Mouse (Mus musculus) hindbrain, postnatal 0 days (tissue): ENCODE results near the gene Rasd1. TPM values are rescaled to one million over a fixed set of nuclear protein-coding genes. Genes with fewer than 3 reads are reported as not detected.
A peak's percentile ranks its signal among the peaks of the same experiment; 100 is the strongest.

ENCODE experiments used
- ATAC-seq: fragments of 200-750 bp; cut with Nextera tagmentation; 2 replicates; pipeline ENCODE4 v1.8.0; 2017; ENCODE audit warnings: mild to moderate bottlenecking, moderate TSS enrichment, moderate library complexity
- DNase-seq: peaks from one replicate; pipeline ENCODE4 v3.0.0-alpha.2; 2015; ENCODE audit warnings: low spot score
- H3K27ac ChIP-seq: fragments of 300-500 bp; sonication (generic); 2 replicates; pipeline ENCODE4 v1.5.1; 2014; ENCODE audit warnings: mild to moderate bottlenecking
- H3K27me3 ChIP-seq: fragments of 300-500 bp; sonication (generic); 2 replicates; pipeline ENCODE4 v1.6.1; 2014; ENCODE audit warnings: low read length, mixed read lengths; ENCODE audit not compliant: insufficient read depth
- H3K36me3 ChIP-seq: fragments of 300-500 bp; sonication (generic); 2 replicates; pipeline ENCODE4 v1.6.1; 2014; ENCODE audit warnings: low read length, mixed read lengths; ENCODE audit not compliant: insufficient read depth
- H3K4me1 ChIP-seq: fragments of 300-500 bp; sonication (generic); 2 replicates; pipeline ENCODE4 v1.6.1; 2014; ENCODE audit warnings: antibody characterized with exemption, low read length, mixed read lengths; ENCODE audit not compliant: insufficient read depth
- H3K4me2 ChIP-seq: fragments of 300-500 bp; sonication (generic); 2 replicates; pipeline ENCODE4 v1.6.1; 2014; ENCODE audit warnings: low read depth, mild to moderate bottlenecking, low read length, moderate library complexity, mixed read lengths
- H3K4me3 ChIP-seq: fragments of 300-500 bp; sonication (generic); 2 replicates; pipeline ENCODE4 v1.5.1; 2014; ENCODE audit warnings: low read length
- H3K9ac ChIP-seq: fragments of 300-500 bp; sonication (generic); replicated peaks from 2 replicates; pipeline ENCODE4 v1.6.1; 2014; ENCODE audit warnings: mild to moderate bottlenecking, low read length, moderate library complexity, mixed read lengths
- H3K9me3 ChIP-seq: fragments of 300-500 bp; sonication (generic); 2 replicates; pipeline ENCODE4 v1.6.1; 2016; ENCODE audit warnings: low read length, mixed read lengths
- CTCF ChIP-seq: IDR thresholded peaks from 2 replicates; pipeline ENCODE4 v1.5.1; 2016; ENCODE audit warnings: antibody characterized with exemption, control low read depth, low read depth
- WGBS: fragments of 180-500 bp; shearing (Covaris S2); extraction: QIAGEN DNeasy Blood & Tissue Kit; methylation state at CpG from one replicate; pipeline ENCODE4 v1.1.7; 2014; 5-methylcytosine and 5-hydroxymethylcytosine counted together
- polyA plus RNA-seq: library from polyadenylated mRNA; unstranded; fragments of >200 nt; fragmentation: Nextera tagmentation; extraction: Ambion mirVana; gene quantifications from 2 replicates; pipeline ENCODE4 v1.2.1, GENCODE M21; 2015
- total RNA-seq: library from RNA; depleted of rRNA; stranded (reverse); fragments of >200 nt; gene quantifications from 2 replicates; pipeline ENCODE4 v1.2.3, GENCODE M21; 2014

The Rasd1 gene
- total and polyA plus RNA-seq, 2 experiments from 2014 or later, result 0.10 to 2.3 TPM

- Histone ChIP-seq H3K4me3 (no peak overlapping the region), H3K27ac (no peak overlapping the region), H3K9me3 (no peaks in the 10 kb centered on the region), H3K9ac (no peak overlapping the region), H3K27me3 (no peaks in the 10 kb centered on the region), H3K4me2 (no peak overlapping the region), H3K4me1 (no peaks in the 10 kb centered on the region), H3K36me3 (no peaks in the 10 kb centered on the region)
- TF ChIP-seq CTCF, result no peak
- ATAC-seq (no peak), DNase-seq (no peak)
- WGBS, result 70% methylated on average over 5 of the region's 5 CpGs
Observed at GRCm38 (mm10) chr11:59970780-59971179, 6.0 kb upstream of the Rasd1 start.

GRCm38 (mm10) chr11:59967765-59968164 lies 3.0 kb upstream of the Rasd1 start:
- DNase-seq, result no peak
- H3K4me2 ChIP-seq, result no peak overlapping the region
- H3K27ac ChIP-seq, result no peak overlapping the region
- peaks cover 10% of the 10 kb centered on the region for H3K4me1 ChIP-seq
- no peak for TF ChIP-seq CTCF
- H3K36me3 ChIP-seq, result no peaks in the 10 kb centered on the region
- ATAC-seq, result no peak
- H3K27me3 ChIP-seq, result 0 out of 2 replicates have a peak, but pooled peaks cover 3% of the 10 kb centered on the region
- H3K4me3 ChIP-seq, result no peak overlapping the region
- 96% methylated on average over 1 of the region's 1 CpGs for WGBS
- no peaks in the 10 kb centered on the region for H3K9me3 ChIP-seq
- no peak overlapping the region for H3K9ac ChIP-seq

- WGBS, result 54% methylated on average over 4 of the region's 4 CpGs
- no peak for TF ChIP-seq CTCF
- Histone ChIP-seq H3K9ac (no peak overlapping the region), H3K4me1 (peaks cover 10% of the 10 kb centered on the region), H3K36me3 (peaks cover 7% of the 10 kb centered on the region; the same call in 1 of the 2 replicates), H3K27ac (no peak overlapping the region), H3K9me3 (no peaks in the 10 kb centered on the region), H3K4me3 (no peak overlapping the region), H3K27me3 (0 out of 2 replicates have a peak, but pooled peaks cover 3% of the 10 kb centered on the region), H3K4me2 (no peak overlapping the region)
- DNase-seq, result no peak
- ATAC-seq, result no peak
Observed at GRCm38 (mm10) chr11:59966102-59966483, 1.3 kb upstream of the Rasd1 start.

GRCm38 (mm10) chr11:59965227-59966101 lies 720 bp upstream of the Rasd1 start:
- TF ChIP-seq CTCF, result peak; percentile 92
- H3K36me3 ChIP-seq, result peaks cover 14% of the 10 kb centered on the region; the same call in 1 of the 2 replicates
- DNase-seq, result peak; percentile 84
- H3K27me3 ChIP-seq, result 0 out of 2 replicates have a peak, but pooled peaks cover 3% of the 10 kb centered on the region
- H3K4me2 ChIP-seq, result peak overlapping the region; percentile 88
- 30% methylated on average over 25 of the region's 25 CpGs for WGBS
- H3K4me3 ChIP-seq, result peak overlapping the region; percentile 42
- ATAC-seq, result peak; percentile 76
- H3K4me1 ChIP-seq, result peaks cover 10% of the 10 kb centered on the region
- no peaks in the 10 kb centered on the region for H3K9me3 ChIP-seq
- peak overlapping the region; percentile 37 for H3K9ac ChIP-seq
- H3K27ac ChIP-seq, result no peak overlapping the region

GRCm38 (mm10) chr11:59964163-59964758 lies 483 bp downstream of the Rasd1 start:
- no peak for TF ChIP-seq CTCF
- 0 out of 2 replicates have a peak, but pooled peaks cover 3% of the 10 kb centered on the region for H3K27me3 ChIP-seq
- H3K4me3 ChIP-seq, result peak overlapping the region; percentile 42
- no peak overlapping the region for H3K27ac ChIP-seq
- 4% methylated on average over 33 of the region's 33 CpGs for WGBS
- peak overlapping the region; percentile 37; the same call in 1 of the 2 replicates for H3K9ac ChIP-seq
- H3K36me3 ChIP-seq, result peaks cover 15% of the 10 kb centered on the region; the same call in 1 of the 2 replicates
- DNase-seq (no peak), ATAC-seq (no peak)
- H3K9me3 ChIP-seq, result no peaks in the 10 kb centered on the region
- H3K4me1 ChIP-seq, result peaks cover 10% of the 10 kb centered on the region
- peak overlapping the region; percentile 88 for H3K4me2 ChIP-seq

GRCm38 (mm10) chr11:59963364-59964162 lies 1.2 kb downstream of the Rasd1 start:
- 4% methylated on average over 34 of the region's 34 CpGs for WGBS
- TF ChIP-seq CTCF, result no peak
- peak overlapping the region; percentile 88 for H3K4me2 ChIP-seq
- 0 out of 2 replicates have a peak, but pooled peaks cover 3% of the 10 kb centered on the region for H3K27me3 ChIP-seq
- H3K27ac ChIP-seq, result no peak overlapping the region
- 0 out of 2 replicates have a peak overlapping the region, but pooled peaks have one; percentile 23 for H3K9ac ChIP-seq
- no peaks in the 10 kb centered on the region for H3K9me3 ChIP-seq
- H3K4me1 ChIP-seq, result peaks cover 10% of the 10 kb centered on the region
- H3K4me3 ChIP-seq, result peak overlapping the region; percentile 42
- DNase-seq (peak; percentile 30), ATAC-seq (no peak)
- peaks cover 15% of the 10 kb centered on the region; the same call in 1 of the 2 replicates for H3K36me3 ChIP-seq
